Comparison of ENCODE assay signal across 8 mouse cellular contexts in genomic region chr13:55474621-55475069, GRCm38 (mm10). TPM values are rescaled to one million over a fixed set of nuclear protein-coding genes. Genes with fewer than 3 reads are reported as not detected.
A peak's percentile ranks its signal among the peaks of the same experiment; 100 is the strongest.
DNase-seq lines count a peak whose midpoint lies in the region.

No protein-coding gene starts in this region.

- H3K4me3 ChIP-seq in hindbrain, embryonic 10.5 days = peak overlapping the region; percentile 20

- peak overlapping the region; percentile 77 for H3K27ac ChIP-seq in hindbrain, embryonic 10.5 days

- H3K27me3 ChIP-seq in hindbrain, embryonic 10.5 days (ENCODE audit: insufficient read depth, poor library complexity, severe bottlenecking) = peaks cover 8% of the 10 kb centered on the region
- H3K27me3 ChIP-seq in splenic B cell, adult 2 months (ENCODE audit: control insufficient read depth, insufficient read depth, low read length, poor library complexity, severe bottlenecking) = no peaks in the 10 kb centered on the region

- peaks cover 78% of the 10 kb centered on the region for H3K4me1 ChIP-seq in hindbrain, embryonic 10.5 days (replicated peaks)

- H3K9me3 ChIP-seq in hindbrain, embryonic 10.5 days = no peaks in the 10 kb centered on the region

- DNase-seq in 416B (ENCODE audit: low read depth) (peak; percentile 31), adipocyte (ENCODE audit: low spot score) (peak; percentile 36)
- peak; percentile 79 for DNase-seq in hindbrain, embryonic 10.5 days (ENCODE audit: low spot score)
- peak; percentile 76 for DNase-seq in mesoderm, embryonic 11.5 days (ENCODE audit: low read depth, low spot score)
- peak; percentile 40 for DNase-seq in splenic B cell, adult 2 months (ENCODE audit: low read depth, low spot score)
- no peak for DNase-seq in spleen, postnatal 4 days (ENCODE audit: low spot score in 2 of 2)
- no peak for DNase-seq in kidney, postnatal 4 days
- DNase-seq in thymus, adult 18-20 months = no peak

- 21% methylated on average over 5 of the region's 5 CpGs for WGBS in hindbrain, embryonic 10.5 days

- peaks cover 66% of the 10 kb centered on the region for H3K36me3 ChIP-seq in hindbrain, embryonic 10.5 days
- H3K36me3 ChIP-seq in splenic B cell, adult 2 months (ENCODE audit: control insufficient read depth, insufficient read depth, low read length, poor library complexity, severe bottlenecking) = no peaks in the 10 kb centered on the region

RNA-seq across cellular contexts. Expression of gene Prr7, which starts 10.6 kb away (rescaled TPM):
- polyA plus RNA-seq in hindbrain, embryonic 10.5 days (2016; fragmentation: Nextera tagmentation; extraction: Ambion mirVana) = 0.69 and 1.0 TPM in 2 replicates

RNA-seq across cellular contexts. Expression of gene Dbn1, which starts 13.3 kb away (rescaled TPM):
- 420 and 518 TPM in 2 replicates for polyA plus RNA-seq in hindbrain, embryonic 10.5 days (2016; fragmentation: Nextera tagmentation; extraction: Ambion mirVana)

RNA-seq across cellular contexts. Expression of gene Grk6, which starts 29.8 kb away (rescaled TPM):
- polyA plus RNA-seq in hindbrain, embryonic 10.5 days (2016; fragmentation: Nextera tagmentation; extraction: Ambion mirVana) = 51.5 and 52.3 TPM in 2 replicates

RNA-seq across cellular contexts. Expression of gene Pdlim7, which starts 38.8 kb away (rescaled TPM):
- 194 and 221 TPM in 2 replicates for polyA plus RNA-seq in hindbrain, embryonic 10.5 days (2016; fragmentation: Nextera tagmentation; extraction: Ambion mirVana)

RNA-seq across cellular contexts. Expression of gene F12, which starts 48.1 kb away (rescaled TPM):
- 0.07 and 0.25 TPM in 2 replicates for polyA plus RNA-seq in hindbrain, embryonic 10.5 days (2016; fragmentation: Nextera tagmentation; extraction: Ambion mirVana)

Comparison
In these comparisons a context has a peak if more than half of its experiments do, and no peak if none do; other contexts are left out.
1. DNase-seq: peak in 416B (single experiment), adipocyte (single experiment), hindbrain, embryonic 10.5 days (single experiment), mesoderm, embryonic 11.5 days (single experiment) and splenic B cell, adult 2 months (single experiment); none in spleen, postnatal 4 days (0 of 2), kidney, postnatal 4 days (0 of 2) and thymus, adult 18-20 months (0 of 2).